Mouse (Mus musculus): ENCODE data around the gene Adipor2.

Gene Adipor2

GRCm38 (mm10) chr6:119307867-119308413 is 109.6 kb downstream of the Adipor2 start:
- no peak for DNase-seq

DNA sequence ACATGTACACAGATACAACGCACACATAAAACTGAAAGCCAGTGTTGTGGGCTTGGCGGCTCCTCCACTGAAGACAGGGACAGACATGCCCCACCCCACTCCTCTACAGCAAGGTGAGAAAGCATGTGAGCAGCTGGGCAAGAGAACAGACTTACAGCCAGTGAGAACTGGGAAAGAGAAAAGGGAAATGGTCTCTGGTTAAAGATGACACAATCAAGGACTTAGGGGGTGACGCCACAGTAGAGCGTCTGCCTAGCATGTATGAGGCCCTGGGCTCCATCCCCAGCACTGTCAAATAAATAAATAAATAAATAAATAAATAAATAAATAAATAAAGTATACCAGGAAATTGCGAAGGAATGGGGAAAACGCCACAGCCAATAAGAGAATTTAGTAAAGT is 114.2 kb downstream of the Adipor2 start:
- DNase-seq, result no peak

Data from lung, postnatal 36 days (tissue).